Mouse (Mus musculus) megakaryocyte-erythroid progenitor cell, adult 5-6 weeks (primary cell): ENCODE results near the gene Tnfrsf1a. TPM values are rescaled to one million over a fixed set of nuclear protein-coding genes. Genes with fewer than 3 reads are reported as not detected.

Experiments
- total RNA-seq, 2 experiments: library from RNA; stranded (forward) in 1 of 2; stranded (reverse) in 1 of 2; fragments of 200-1000, 215-1000 nt in 1 of 2; fragments of >200 nt in 1 of 2; fragmentation: Nextera tagmentation in 1 of 2; gene quantifications; 2 replicates each; pipeline ENCODE4 v1.2.3; 2014 to 2017

The Tnfrsf1a gene
- total RNA-seq, 2 experiments from 2014 or later: 6.3 to 8.6 TPM

Other genes starting within 250 kb of the Tnfrsf1a start
- 92.2 and 114 TPM in 2 replicates for gene Nop2, start 217.5 kb upstream of the Tnfrsf1a start, total RNA-seq (2014; fragmentation: Nextera tagmentation)
- gene Nop2, start 217.5 kb upstream of the Tnfrsf1a start, total RNA-seq (2017): 108 and 125 TPM in 2 replicates
- gene Iffo1, start 204.1 kb upstream of the Tnfrsf1a start, total RNA-seq (2014; fragmentation: Nextera tagmentation): 18.3 and 22.7 TPM in 2 replicates
- gene Iffo1, start 204.1 kb upstream of the Tnfrsf1a start, total RNA-seq (2017): 10.3 and 12.8 TPM in 2 replicates
- gene Gapdh, start 182.9 kb upstream of the Tnfrsf1a start, total RNA-seq (2014; fragmentation: Nextera tagmentation): 900 and 1,346 TPM in 2 replicates
- gene Gapdh, start 182.9 kb upstream of the Tnfrsf1a start, total RNA-seq (2017): 535 and 806 TPM in 2 replicates
- gene Ncapd2, start 157.7 kb upstream of the Tnfrsf1a start, total RNA-seq (2014; fragmentation: Nextera tagmentation): 285 and 384 TPM in 2 replicates
- 186 and 262 TPM in 2 replicates for gene Ncapd2, start 157.7 kb upstream of the Tnfrsf1a start, total RNA-seq (2017)
- 163 and 194 TPM in 2 replicates for gene Mrpl51, start 157.6 kb upstream of the Tnfrsf1a start, total RNA-seq (2014; fragmentation: Nextera tagmentation)
- 120 and 151 TPM in 2 replicates for gene Mrpl51, start 157.6 kb upstream of the Tnfrsf1a start, total RNA-seq (2017)
- 14.9 and 25.5 TPM in 2 replicates for gene Vamp1, start 133.8 kb upstream of the Tnfrsf1a start, total RNA-seq (2014; fragmentation: Nextera tagmentation)
- 2.3 and 4.9 TPM in 2 replicates for gene Vamp1, start 133.8 kb upstream of the Tnfrsf1a start, total RNA-seq (2017)
- 2.0 and 3.6 TPM in 2 replicates for gene Tapbpl, start 117.5 kb upstream of the Tnfrsf1a start, total RNA-seq (2014; fragmentation: Nextera tagmentation)
- gene Tapbpl, start 117.5 kb upstream of the Tnfrsf1a start, total RNA-seq (2017): 4.8 and 8.6 TPM in 2 replicates
- gene Cd27, start 112.4 kb upstream of the Tnfrsf1a start, total RNA-seq (2014; fragmentation: Nextera tagmentation): 8.0 and 9.4 TPM in 2 replicates
- gene Cd27, start 112.4 kb upstream of the Tnfrsf1a start, total RNA-seq (2017): 6.6 and 14.3 TPM in 2 replicates
- not detected in 2 replicates for gene Tuba3a, start 63.3 kb upstream of the Tnfrsf1a start, total RNA-seq (2014; fragmentation: Nextera tagmentation)
- not detected in 2 replicates for gene Tuba3a, start 63.3 kb upstream of the Tnfrsf1a start, total RNA-seq (2017)
- gene Ltbr, start 35.5 kb upstream of the Tnfrsf1a start, total RNA-seq (2014; fragmentation: Nextera tagmentation): 5.2 and 8.8 TPM in 2 replicates
- 6.0 and 7.8 TPM in 2 replicates for gene Ltbr, start 35.5 kb upstream of the Tnfrsf1a start, total RNA-seq (2017)
- 1.4 TPM in 1 of 2 replicates, not detected in the other for gene Scnn1a, start 28.7 kb upstream of the Tnfrsf1a start, total RNA-seq (2014; fragmentation: Nextera tagmentation)
- not detected in 2 replicates for gene Scnn1a, start 28.7 kb upstream of the Tnfrsf1a start, total RNA-seq (2017)
- gene Plekhg6, start 31.4 kb downstream of the Tnfrsf1a start, total RNA-seq (2014; fragmentation: Nextera tagmentation): not detected in 2 replicates
- gene Plekhg6, start 31.4 kb downstream of the Tnfrsf1a start, total RNA-seq (2017): not detected in 2 replicates
- gene Cd9, start 145.4 kb downstream of the Tnfrsf1a start, total RNA-seq (2014; fragmentation: Nextera tagmentation): 9.5 and 11.8 TPM in 2 replicates
- 34.1 and 40.0 TPM in 2 replicates for gene Cd9, start 145.4 kb downstream of the Tnfrsf1a start, total RNA-seq (2017)
- gene Vwf, start 197.4 kb downstream of the Tnfrsf1a start, total RNA-seq (2014; fragmentation: Nextera tagmentation): 11.0 and 14.9 TPM in 2 replicates
- gene Vwf, start 197.4 kb downstream of the Tnfrsf1a start, total RNA-seq (2017): 5.5 and 9.3 TPM in 2 replicates